Mouse (Mus musculus): ENCODE measurements around the gene Pkn2.
A peak's percentile ranks its signal among the peaks of the same experiment; 100 is the strongest.

The Pkn2 gene

GRCm38 (mm10) chr3:142881872-142882623 is at the start of gene Pkn2:
TSS of gene Pkn2 (minus strand) at chr3:142882004.
- peak; percentile 99 for DNase-seq

- DNase-seq, result no peak
Measured at GRCm38 (mm10) chr3:142929906-142930305, 48.1 kb upstream of the Pkn2 start.

GRCm38 (mm10) chr3:142927311-142927710 is 45.5 kb upstream of the Pkn2 start:
- DNase-seq, result no peak

GRCm38 (mm10) chr3:142924831-142925348 is 43.1 kb upstream of the Pkn2 start:
- no peak for DNase-seq

- no peak for DNase-seq
Measured at GRCm38 (mm10) chr3:142919070-142919469, 37.3 kb upstream of the Pkn2 start.

GRCm38 (mm10) chr3:142917760-142918439 is 36.1 kb upstream of the Pkn2 start:
- DNase-seq, result no peak

- DNase-seq, result no peak
Measured at GRCm38 (mm10) chr3:142917171-142917570, 35.4 kb upstream of the Pkn2 start.

- DNase-seq, result no peak
Measured at GRCm38 (mm10) chr3:142913295-142913694, 31.5 kb upstream of the Pkn2 start.

GRCm38 (mm10) chr3:142899683-142900082 is 17.9 kb upstream of the Pkn2 start:
- DNase-seq, result no peak

- DNase-seq, result no peak
Measured at GRCm38 (mm10) chr3:142898949-142899396, 17.2 kb upstream of the Pkn2 start.

- DNase-seq, result no peak
Measured at GRCm38 (mm10) chr3:142890442-142890841, 8.6 kb upstream of the Pkn2 start.

GRCm38 (mm10) chr3:142886963-142887362 is 5.2 kb upstream of the Pkn2 start:
- no peak for DNase-seq

GRCm38 (mm10) chr3:142884594-142884993 is 2.8 kb upstream of the Pkn2 start:
- no peak for DNase-seq

- no peak for DNase-seq
Measured at GRCm38 (mm10) chr3:142881589-142881871, 274 bp downstream of the Pkn2 start.

- DNase-seq, result peak; percentile 14
Measured at GRCm38 (mm10) chr3:142880790-142881588, 815 bp downstream of the Pkn2 start.

GRCm38 (mm10) chr3:142863236-142863635 is 18.6 kb downstream of the Pkn2 start:
- peak; percentile 29 for DNase-seq

- no peak for DNase-seq
Measured at GRCm38 (mm10) chr3:142856832-142857231, 25.0 kb downstream of the Pkn2 start.

GRCm38 (mm10) chr3:142855961-142856472 is 25.8 kb downstream of the Pkn2 start:
- no peak for DNase-seq

- no peak for DNase-seq
Measured at GRCm38 (mm10) chr3:142852911-142853310, 28.9 kb downstream of the Pkn2 start.

GRCm38 (mm10) chr3:142851631-142852030 is 30.2 kb downstream of the Pkn2 start:
- DNase-seq, result no peak

GRCm38 (mm10) chr3:142839961-142840360 is 41.8 kb downstream of the Pkn2 start:
- DNase-seq, result no peak

GRCm38 (mm10) chr3:142834761-142835160 is 47.0 kb downstream of the Pkn2 start:
- DNase-seq, result no peak

- no peak for DNase-seq
Measured at GRCm38 (mm10) chr3:142834024-142834423, 47.8 kb downstream of the Pkn2 start.

All from lung, postnatal 36 days (tissue).